Mouse (Mus musculus): ENCODE results near the gene Cysrt1. TPM values are rescaled to one million over a fixed set of nuclear protein-coding genes. Genes with fewer than 3 reads are reported as not detected.

The Cysrt1 gene
- polyA plus RNA-seq, 1 experiment from 2014 or later, result not detected

GRCm38 (mm10) chr2:25233421-25233820 is 8.8 kb downstream of the Cysrt1 start:
- Histone ChIP-seq H3K27me3 (replicated peaks) (peaks cover 67% of the 10 kb centered on the region), H3K27ac (ENCODE audit: poor library complexity, severe bottlenecking) (no peak overlapping the region)

GRCm38 (mm10) chr2:25231038-25231437 is 11.2 kb downstream of the Cysrt1 start:
- Histone ChIP-seq H3K4me2 (no peak overlapping the region), H3K4me1 (replicated peaks) (0 out of 2 replicates have a peak, but pooled peaks cover 6% of the 10 kb centered on the region), H3K4me3 (no peak overlapping the region), H3K9ac (no peak overlapping the region), H3K27ac (ENCODE audit: poor library complexity, severe bottlenecking) (no peak overlapping the region), H3K9me3 (replicated peaks) (no peaks in the 10 kb centered on the region), H3K27me3 (replicated peaks) (peaks cover 64% of the 10 kb centered on the region), H3K36me3 (no peaks in the 10 kb centered on the region)
- no peak for ATAC-seq (ENCODE audit: insufficient number of reproducible peaks, low FRiP score)
- WGBS, result 46% methylated on average over 12 of the region's 12 CpGs

More at GRCm38 (mm10) chr2:25233421-25233820, 8.8 kb downstream of the Cysrt1 start:
- Histone ChIP-seq H3K4me3 (no peak overlapping the region), H3K4me1 (replicated peaks) (0 out of 2 replicates have a peak, but pooled peaks cover 2% of the 10 kb centered on the region), H3K4me2 (no peak overlapping the region), H3K9me3 (replicated peaks) (no peaks in the 10 kb centered on the region), H3K9ac (no peak overlapping the region), H3K36me3 (no peaks in the 10 kb centered on the region)
- WGBS, result 70% methylated on average over 4 of the region's 4 CpGs
- no peak for ATAC-seq (ENCODE audit: insufficient number of reproducible peaks, low FRiP score)

GRCm38 (mm10) chr2:25230581-25230980 is 11.7 kb downstream of the Cysrt1 start:
- H3K4me2 ChIP-seq, result no peak overlapping the region

GRCm38 (mm10) chr2:25229582-25229981 is 12.7 kb downstream of the Cysrt1 start:
- H3K4me1 ChIP-seq (replicated peaks), result peaks cover 11% of the 10 kb centered on the region
- H3K9ac ChIP-seq, result no peak overlapping the region
- peaks cover 51% of the 10 kb centered on the region for H3K27me3 ChIP-seq (replicated peaks)
- WGBS, result 72% methylated on average over 5 of the region's 5 CpGs
- H3K4me3 ChIP-seq, result no peak overlapping the region
- no peaks in the 10 kb centered on the region for H3K9me3 ChIP-seq (replicated peaks)
- H3K27ac ChIP-seq (ENCODE audit: poor library complexity, severe bottlenecking), result no peak overlapping the region
- no peaks in the 10 kb centered on the region for H3K36me3 ChIP-seq
- ATAC-seq (ENCODE audit: insufficient number of reproducible peaks, low FRiP score), result no peak
- no peak overlapping the region for H3K4me2 ChIP-seq

More at GRCm38 (mm10) chr2:25230581-25230980, 11.7 kb downstream of the Cysrt1 start:
- Histone ChIP-seq H3K4me1 (replicated peaks) (peaks cover 10% of the 10 kb centered on the region), H3K9me3 (replicated peaks) (no peaks in the 10 kb centered on the region), H3K27me3 (replicated peaks) (peaks cover 60% of the 10 kb centered on the region), H3K4me3 (no peak overlapping the region), H3K36me3 (no peaks in the 10 kb centered on the region), H3K9ac (no peak overlapping the region), H3K27ac (ENCODE audit: poor library complexity, severe bottlenecking) (no peak overlapping the region)
- WGBS, result 78% methylated on average over 7 of the region's 7 CpGs
- no peak for ATAC-seq (ENCODE audit: insufficient number of reproducible peaks, low FRiP score)

- H3K27me3 ChIP-seq (replicated peaks), result peaks cover 46% of the 10 kb centered on the region
- 65% methylated on average over 6 of the region's 6 CpGs for WGBS
- H3K36me3 ChIP-seq, result no peaks in the 10 kb centered on the region
- no peak for ATAC-seq (ENCODE audit: insufficient number of reproducible peaks, low FRiP score)
- no peak overlapping the region for H3K27ac ChIP-seq (ENCODE audit: poor library complexity, severe bottlenecking)
- H3K4me3 ChIP-seq, result no peak overlapping the region
- H3K9me3 ChIP-seq (replicated peaks), result no peaks in the 10 kb centered on the region
- no peak overlapping the region for H3K9ac ChIP-seq
- H3K4me1 ChIP-seq (replicated peaks), result peaks cover 11% of the 10 kb centered on the region
- H3K4me2 ChIP-seq, result peak overlapping the region; percentile 60
Observed at GRCm38 (mm10) chr2:25228995-25229530, 13.2 kb downstream of the Cysrt1 start.

DNA sequence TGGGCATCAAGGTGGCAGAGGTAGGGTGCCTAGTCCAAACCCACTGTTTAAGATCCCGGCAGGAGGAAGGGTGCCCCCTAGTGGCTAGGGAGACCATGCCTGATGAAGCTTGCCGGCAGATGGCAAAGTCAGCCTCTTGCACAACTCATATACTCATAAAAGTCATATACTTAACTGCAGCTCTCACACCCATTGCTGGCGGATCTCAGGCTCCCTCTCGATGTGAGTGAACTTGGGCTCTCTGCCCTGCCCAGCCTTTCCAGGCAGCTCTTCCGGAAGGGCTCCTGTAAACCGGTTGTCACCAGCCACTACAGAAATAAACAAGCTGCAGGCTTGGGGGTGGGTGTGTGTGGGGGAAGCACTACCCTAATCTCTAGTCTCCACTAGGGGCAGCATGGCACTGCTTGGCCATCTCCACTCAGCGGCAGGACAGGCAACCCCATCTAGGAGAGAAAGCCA is 13.8 kb downstream of the Cysrt1 start:
- WGBS, result under 1% methylated on average over 7 of the region's 7 CpGs
- Histone ChIP-seq H3K4me2 (peak overlapping the region; percentile 60), H3K4me1 (replicated peaks) (peaks cover 15% of the 10 kb centered on the region), H3K27me3 (replicated peaks) (peaks cover 40% of the 10 kb centered on the region), H3K9me3 (replicated peaks) (no peaks in the 10 kb centered on the region), H3K4me3 (peak overlapping the region; percentile 32), H3K27ac (ENCODE audit: poor library complexity, severe bottlenecking) (peak overlapping the region; percentile 58), H3K9ac (no peak overlapping the region), H3K36me3 (peaks cover 2% of the 10 kb centered on the region; the same call in 1 of the 2 replicates)
- no peak for ATAC-seq (ENCODE audit: insufficient number of reproducible peaks, low FRiP score)

GRCm38 (mm10) chr2:25227406-25227805 is 14.8 kb downstream of the Cysrt1 start:
- ATAC-seq (ENCODE audit: insufficient number of reproducible peaks, low FRiP score), result no peak
- no peak overlapping the region for H3K27ac ChIP-seq (ENCODE audit: poor library complexity, severe bottlenecking)
- no peak overlapping the region for H3K4me2 ChIP-seq
- peaks cover 3% of the 10 kb centered on the region; the same call in 1 of the 2 replicates for H3K36me3 ChIP-seq
- peaks cover 30% of the 10 kb centered on the region for H3K27me3 ChIP-seq (replicated peaks)
- peaks cover 19% of the 10 kb centered on the region for H3K4me1 ChIP-seq (replicated peaks)
- no peak overlapping the region for H3K9ac ChIP-seq
- 88% methylated on average over 4 of the region's 4 CpGs for WGBS
- no peak overlapping the region for H3K4me3 ChIP-seq
- no peaks in the 10 kb centered on the region for H3K9me3 ChIP-seq (replicated peaks)

- ATAC-seq (ENCODE audit: insufficient number of reproducible peaks, low FRiP score), result no peak
- H3K27me3 ChIP-seq (replicated peaks), result peaks cover 24% of the 10 kb centered on the region
- H3K4me1 ChIP-seq (replicated peaks), result peaks cover 19% of the 10 kb centered on the region
- no peak overlapping the region for H3K4me3 ChIP-seq
- H3K36me3 ChIP-seq, result peaks cover 5% of the 10 kb centered on the region
- no peak overlapping the region for H3K9ac ChIP-seq
- H3K9me3 ChIP-seq (replicated peaks), result no peaks in the 10 kb centered on the region
- H3K4me2 ChIP-seq, result no peak overlapping the region
- H3K27ac ChIP-seq (ENCODE audit: poor library complexity, severe bottlenecking), result no peak overlapping the region
- 88% methylated on average over 5 of the region's 5 CpGs for WGBS
Observed at GRCm38 (mm10) chr2:25226864-25227263, 15.4 kb downstream of the Cysrt1 start.

DNA sequence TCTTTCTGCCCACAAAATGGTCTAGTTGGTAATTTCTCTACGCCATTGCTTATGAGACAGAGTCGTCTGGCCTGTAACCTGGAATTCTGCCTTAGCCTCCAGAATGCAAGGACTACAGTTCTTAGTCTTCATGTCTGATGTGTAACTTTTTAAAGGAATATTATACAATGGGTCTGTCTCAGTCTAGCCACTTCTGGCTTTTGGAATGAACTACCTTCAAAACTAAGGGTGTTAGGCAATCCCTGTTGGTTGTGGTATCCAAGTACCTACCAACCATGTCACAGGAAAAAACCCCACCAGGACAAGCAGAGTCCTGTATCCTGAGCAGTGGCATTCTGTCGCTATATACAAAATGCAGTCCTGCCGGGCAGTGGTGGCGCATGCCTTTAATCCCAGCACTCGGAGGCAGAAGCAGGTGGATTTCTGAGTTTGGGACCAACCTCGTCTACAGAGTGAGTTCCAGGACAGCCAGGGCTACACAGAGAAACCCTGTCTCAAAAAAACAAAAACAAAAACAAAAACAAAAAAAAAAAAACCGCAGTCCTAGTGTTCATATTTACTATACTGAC is 16.4 kb downstream of the Cysrt1 start:
- Histone ChIP-seq H3K9ac (0 out of 2 replicates have a peak overlapping the region, but pooled peaks have one; percentile 65), H3K4me1 (replicated peaks) (peaks cover 19% of the 10 kb centered on the region), H3K9me3 (replicated peaks) (no peaks in the 10 kb centered on the region), H3K27ac (ENCODE audit: poor library complexity, severe bottlenecking) (peak overlapping the region; percentile 95), H3K4me2 (peak overlapping the region; percentile 51), H3K36me3 (peaks cover 11% of the 10 kb centered on the region), H3K27me3 (replicated peaks) (peaks cover 14% of the 10 kb centered on the region), H3K4me3 (peak overlapping the region; percentile 52; the same call in 1 of the 2 replicates)
- 73% methylated on average over 8 of the region's 8 CpGs for WGBS
- no peak for ATAC-seq (ENCODE audit: insufficient number of reproducible peaks, low FRiP score)

DNA sequence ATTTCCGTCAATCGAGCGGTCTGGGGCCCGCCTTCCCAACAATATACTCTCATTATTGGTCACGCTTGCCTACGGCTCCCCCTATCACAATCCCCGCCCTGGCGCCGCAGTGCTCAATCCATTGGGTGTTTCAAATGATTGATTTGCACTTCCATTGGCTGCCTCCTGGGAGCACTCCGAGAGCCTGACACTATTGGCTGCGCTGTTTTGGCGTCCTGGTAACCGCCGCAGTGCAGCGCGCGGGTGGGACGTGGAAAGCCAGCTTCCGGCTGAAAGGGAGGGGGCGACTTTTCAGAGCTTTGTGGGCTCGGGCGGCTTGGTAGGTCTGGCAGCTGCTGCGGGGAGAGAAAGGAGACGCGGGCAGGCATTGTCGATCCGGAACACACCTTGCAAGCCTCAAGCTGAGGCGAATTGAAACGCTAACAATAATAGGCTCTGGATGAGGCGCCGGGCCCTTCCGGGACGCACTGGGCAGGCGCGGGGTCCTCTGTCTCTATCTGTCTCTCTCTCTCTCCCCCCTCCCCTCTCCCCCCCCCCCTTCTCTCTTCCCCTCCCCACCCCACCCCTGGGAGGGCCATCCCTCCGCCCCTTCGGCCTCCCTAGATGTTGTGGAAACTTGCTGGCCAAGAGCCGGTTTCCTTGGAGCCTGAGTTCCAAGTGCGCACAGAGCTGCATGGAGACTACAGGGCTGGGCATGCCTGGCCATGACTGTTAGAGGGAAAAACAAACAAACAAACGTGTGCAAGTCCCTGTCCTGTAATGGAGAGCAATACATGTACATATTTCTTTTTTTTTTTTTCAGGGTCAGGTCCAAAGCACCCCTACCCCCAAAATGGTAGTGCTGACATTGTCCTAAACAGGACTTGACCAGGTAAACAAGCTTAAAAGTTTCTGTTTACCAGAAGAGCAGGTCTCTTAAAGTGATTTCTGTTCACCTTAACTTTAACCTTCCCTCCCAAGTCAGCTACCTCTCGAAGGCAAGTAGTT is 17.2 kb downstream of the Cysrt1 start:
- H3K27me3 ChIP-seq (replicated peaks), result peaks cover 6% of the 10 kb centered on the region
- WGBS, result 2% methylated on average over 41 of the region's 41 CpGs
- H3K4me2 ChIP-seq, result peak overlapping the region; percentile 51
- H3K4me1 ChIP-seq (replicated peaks), result peaks cover 19% of the 10 kb centered on the region
- ATAC-seq (ENCODE audit: insufficient number of reproducible peaks, low FRiP score), result peak; percentile 95
- H3K27ac ChIP-seq (ENCODE audit: poor library complexity, severe bottlenecking), result peak overlapping the region; percentile 95
- peak overlapping the region; percentile 65 for H3K9ac ChIP-seq
- no peaks in the 10 kb centered on the region for H3K9me3 ChIP-seq (replicated peaks)
- H3K36me3 ChIP-seq, result peaks cover 11% of the 10 kb centered on the region
- peak overlapping the region; percentile 52 for H3K4me3 ChIP-seq

DNA sequence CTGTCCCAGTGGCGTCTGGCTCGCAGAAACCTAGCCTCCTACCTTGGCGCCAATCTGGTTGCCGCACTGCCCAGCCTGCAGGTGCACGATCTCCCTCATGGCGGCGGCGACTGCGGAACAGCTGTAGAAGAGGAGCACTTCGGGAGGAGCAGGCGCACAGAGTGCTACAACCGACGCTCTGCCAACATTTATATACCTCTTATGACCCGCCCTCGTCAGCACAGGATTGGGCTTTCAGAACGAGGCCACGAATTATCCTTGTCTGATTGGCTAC is 17.8 kb downstream of the Cysrt1 start, which contains the start of gene Tubb4b:
TSS of gene Tubb4b (minus strand) at position 211 of the 274 bp plus-strand sequence.
- under 1% methylated on average over 17 of the region's 17 CpGs for WGBS

More for the DNA sequence above, 17.8 kb downstream of the Cysrt1 start, which contains the start of gene Tubb4b:
- peak within 1 kb of the TSS; percentile 97 for H3K4me2 ChIP-seq
- H3K27me3 ChIP-seq (replicated peaks), result no peaks in the 10 kb centered on the region
- peak within 1 kb of the TSS; percentile 96 for H3K27ac ChIP-seq (ENCODE audit: poor library complexity, severe bottlenecking)
- H3K36me3 ChIP-seq, result peaks cover 11% of the 10 kb centered on the region
- peak within 1 kb of the TSS; percentile 89 for H3K9ac ChIP-seq
- ATAC-seq (ENCODE audit: insufficient number of reproducible peaks, low FRiP score), result no peak
- peaks cover 19% of the 10 kb centered on the region for H3K4me1 ChIP-seq (replicated peaks)
- H3K9me3 ChIP-seq (replicated peaks), result no peaks in the 10 kb centered on the region
- peak within 1 kb of the TSS; percentile 90 for H3K4me3 ChIP-seq
